14 mouse cellular contexts compared by ENCODE assay signal in genomic region chr5:149588814-149589534, GRCm38 (mm10). TPM values are rescaled to one million over a fixed set of nuclear protein-coding genes. Genes with fewer than 3 reads are reported as not detected.
DNase-seq lines count a peak whose midpoint lies in the region; ATAC-seq and TF ChIP-seq lines count a peak whose summit lies in the region.
"Had no signal": no experiment of that assay in that cellular context is flagged by ENCODE, and none has a peak within 500 bp of the region (broad histone marks: within the 10 kb centered on the region; RNA-seq: fewer than 3 reads in every experiment).

No protein-coding gene starts in this region.

- WGBS in kidney, embryonic 15.5 days = 47% methylated on average over 7 of the region's 7 CpGs

- DNase-seq in kidney, adult 11 months = peak; percentile 15
- DNase-seq in kidney, adult 8-10 months = no peak
- DNase-seq in 3T3-L1 (ENCODE audit: low read depth, low spot score) = peak; percentile 50
- no peak for DNase-seq in frontal cortex, postnatal 36 days (ENCODE audit: low spot score in 2 of 2)
- no peak for DNase-seq in layer of hippocampus, adult 9-10 months (ENCODE audit: low spot score)
- DNase-seq: layer of hippocampus, adult 9-11 months; right cerebral cortex, postnatal 14 days; thymus, postnatal 4 days had no signal

- no peak for TF ChIP-seq POLR2A in ES-Bruce4 (IDR thresholded peaks at IDR 0.05; ENCODE audit: insufficient read depth, low read length)

- no peak overlapping the region for H3K9ac ChIP-seq in ES-Bruce4 (ENCODE audit: low read depth, poor library complexity, severe bottlenecking)
- H3K9ac ChIP-seq in kidney, embryonic 15.5 days = no peak overlapping the region
- H3K9ac ChIP-seq: hindbrain, embryonic 15.5 days; limb, embryonic 12.5 days; stomach, embryonic 15.5 days had no signal

- no peak overlapping the region for H3K4me2 ChIP-seq in kidney, embryonic 15.5 days
- H3K4me2 ChIP-seq: hindbrain, embryonic 15.5 days; limb, embryonic 12.5 days; stomach, embryonic 15.5 days had no signal

- ATAC-seq in kidney, embryonic 15.5 days (replicated peaks; ENCODE audit: low FRiP score) = no peak
- no peak for ATAC-seq in erythroid progenitor cell, adult 5-6 weeks (replicated peaks; ENCODE audit: low FRiP score, poor library complexity, severe bottlenecking)

- no peak for TF ChIP-seq CTCF in ES-Bruce4 (IDR thresholded peaks at IDR 0.05; ENCODE audit: low read depth, low read length)

- H3K27me3 ChIP-seq in ES-Bruce4 (ENCODE audit: control insufficient read depth, insufficient read depth, low read length, poor library complexity, severe bottlenecking) = no peaks in the 10 kb centered on the region
- no peaks in the 10 kb centered on the region for H3K27me3 ChIP-seq in kidney, embryonic 15.5 days
- H3K27me3 ChIP-seq: hindbrain, embryonic 15.5 days; limb, embryonic 12.5 days; stomach, embryonic 15.5 days had no signal

- H3K36me3 ChIP-seq in ES-Bruce4 (ENCODE audit: control insufficient read depth, insufficient read depth, low read length, poor library complexity, severe bottlenecking) = no peaks in the 10 kb centered on the region
- no peaks in the 10 kb centered on the region for H3K36me3 ChIP-seq in kidney, embryonic 15.5 days
- H3K36me3 ChIP-seq: hindbrain, embryonic 15.5 days; limb, embryonic 12.5 days; stomach, embryonic 15.5 days had no signal

- H3K4me1 ChIP-seq in ES-Bruce4 (ENCODE audit: control insufficient read depth, insufficient read depth, low read length) = peaks cover 11% of the 10 kb centered on the region
- peaks cover 17% of the 10 kb centered on the region for H3K4me1 ChIP-seq in kidney, embryonic 15.5 days
- H3K4me1 ChIP-seq: stomach, embryonic 15.5 days had no signal

- no peak for TF ChIP-seq EP300 in ES-Bruce4 (IDR thresholded peaks at IDR 0.05; ENCODE audit: insufficient read depth, low read depth, low read length)

- H3K9me3 ChIP-seq in ES-Bruce4 (replicated peaks; ENCODE audit: control insufficient read depth, insufficient read depth, low read length, poor library complexity, severe bottlenecking) = 0 out of 2 replicates have a peak, but pooled peaks cover 3% of the 10 kb centered on the region
- no peaks in the 10 kb centered on the region for H3K9me3 ChIP-seq in kidney, embryonic 15.5 days (replicated peaks)
- H3K9me3 ChIP-seq: hindbrain, embryonic 15.5 days; limb, embryonic 12.5 days; stomach, embryonic 15.5 days had no signal

- 0 out of 2 replicates have a peak overlapping the region, but pooled peaks have one; percentile 51 for H3K27ac ChIP-seq in ES-Bruce4 (ENCODE audit: insufficient read depth, low read length)
- H3K27ac ChIP-seq in kidney, embryonic 15.5 days = peak overlapping the region; percentile 41; the same call in 1 of the 2 replicates
- H3K27ac ChIP-seq: hindbrain, embryonic 15.5 days; limb, embryonic 12.5 days; stomach, embryonic 15.5 days had no signal

- H3K4me3 ChIP-seq in ES-Bruce4 (ENCODE audit: low read depth, low read length) = no peak overlapping the region
- no peak overlapping the region for H3K4me3 ChIP-seq in kidney, embryonic 15.5 days (replicated peaks)
- H3K4me3 ChIP-seq: hindbrain, embryonic 15.5 days; limb, embryonic 12.5 days; stomach, embryonic 15.5 days had no signal

RNA-seq across cellular contexts. Expression of gene Hsph1, which starts 47.2 kb away (rescaled TPM):
- polyA plus RNA-seq in ES-Bruce4 (2011; ENCODE audit: insufficient read depth, insufficient read length, low read depth, missing spikeins) = 154 and 163 TPM in 2 replicates
- 62.6 and 68.8 TPM in 2 replicates for polyA plus RNA-seq in kidney, embryonic 15.5 days (2015; fragmentation: Nextera tagmentation; extraction: Ambion mirVana)
- total RNA-seq in erythroid progenitor cell, adult 5-6 weeks (2015; ENCODE audit: low replicate concordance) = 11.2 and 36.9 TPM in 2 replicates
- 3.8 and 23.2 TPM in 2 replicates for total RNA-seq in erythroid progenitor cell, adult 5-6 weeks (2017; ENCODE audit: low replicate concordance)

Comparison
In these comparisons a context has a peak if more than half of its experiments do, and no peak if none do; other contexts are left out.
1. DNase-seq: peak in kidney, adult 11 months (single experiment) and 3T3-L1 (single experiment); none in kidney, adult 8-10 months (0 of 2), frontal cortex, postnatal 36 days (0 of 2) and layer of hippocampus, adult 9-10 months (single experiment).